Mouse (Mus musculus): Measurements from ENCODE around the gene 5730409E04Rik. TPM values are rescaled to one million over a fixed set of nuclear protein-coding genes. Genes with fewer than 3 reads are reported as not detected.

5730409E04Rik gene
- polyA plus RNA-seq, 1 experiment from 2014 or later, result 1.9 TPM

GRCm38 (mm10) chr4:126647996-126648910 lies 38.6 kb downstream of the 5730409E04Rik start:
- WGBS, result 51% methylated on average over 24 of the region's 24 CpGs
- no peak for ATAC-seq
- no peaks in the 10 kb centered on the region for H3K36me3 ChIP-seq (ENCODE audit: control insufficient read depth, insufficient read depth, low read length)
- H3K4me2 ChIP-seq (ENCODE audit: low read depth, low read length), result no peak overlapping the region
- no peak overlapping the region for H3K9ac ChIP-seq (ENCODE audit: low read depth, low read length)
- no peaks in the 10 kb centered on the region for H3K4me1 ChIP-seq (ENCODE audit: control insufficient read depth, insufficient read depth, low read length)
- no peaks in the 10 kb centered on the region for H3K27me3 ChIP-seq (replicated peaks; ENCODE audit: control insufficient read depth, insufficient read depth, low read length)
- no peak overlapping the region for H3K4me3 ChIP-seq (ENCODE audit: low read length)
- no peaks in the 10 kb centered on the region for H3K9me3 ChIP-seq (ENCODE audit: control insufficient read depth, low read length)
- no peak overlapping the region for H3K27ac ChIP-seq (ENCODE audit: low read length)

GRCm38 (mm10) chr4:126653148-126653547 lies 43.5 kb downstream of the 5730409E04Rik start:
- no peak for ATAC-seq
- WGBS, result 82% methylated on average over 5 of the region's 5 CpGs
- no peaks in the 10 kb centered on the region for H3K36me3 ChIP-seq (ENCODE audit: control insufficient read depth, insufficient read depth, low read length)

GRCm38 (mm10) chr4:126655356-126655755 lies 45.7 kb downstream of the 5730409E04Rik start:
- Histone ChIP-seq H3K36me3 (ENCODE audit: control insufficient read depth, insufficient read depth, low read length) (no peaks in the 10 kb centered on the region), H3K27me3 (replicated peaks; ENCODE audit: control insufficient read depth, insufficient read depth, low read length) (no peaks in the 10 kb centered on the region), H3K4me2 (ENCODE audit: low read depth, low read length) (no peak overlapping the region), H3K27ac (ENCODE audit: low read length) (no peak overlapping the region), H3K4me1 (ENCODE audit: control insufficient read depth, insufficient read depth, low read length) (no peaks in the 10 kb centered on the region), H3K9ac (ENCODE audit: low read depth, low read length) (no peak overlapping the region), H3K9me3 (ENCODE audit: control insufficient read depth, low read length) (no peaks in the 10 kb centered on the region), H3K4me3 (ENCODE audit: low read length) (no peak overlapping the region)
- no peak for ATAC-seq
- WGBS, result 7% methylated on average over 9 of the region's 9 CpGs

More at GRCm38 (mm10) chr4:126653148-126653547, 43.5 kb downstream of the 5730409E04Rik start:
- Histone ChIP-seq H3K4me1 (ENCODE audit: control insufficient read depth, insufficient read depth, low read length) (no peaks in the 10 kb centered on the region), H3K27ac (ENCODE audit: low read length) (no peak overlapping the region), H3K9me3 (ENCODE audit: control insufficient read depth, low read length) (no peaks in the 10 kb centered on the region), H3K27me3 (replicated peaks; ENCODE audit: control insufficient read depth, insufficient read depth, low read length) (no peaks in the 10 kb centered on the region), H3K4me2 (ENCODE audit: low read depth, low read length) (no peak overlapping the region), H3K9ac (ENCODE audit: low read depth, low read length) (no peak overlapping the region), H3K4me3 (ENCODE audit: low read length) (no peak overlapping the region)

GRCm38 (mm10) chr4:126661249-126661648 lies 51.6 kb downstream of the 5730409E04Rik start:
- no peaks in the 10 kb centered on the region for H3K4me1 ChIP-seq (ENCODE audit: control insufficient read depth, insufficient read depth, low read length)
- ATAC-seq, result no peak

More at GRCm38 (mm10) chr4:126661249-126661648, 51.6 kb downstream of the 5730409E04Rik start:
- Histone ChIP-seq H3K9ac (ENCODE audit: low read depth, low read length) (no peak overlapping the region), H3K27me3 (replicated peaks; ENCODE audit: control insufficient read depth, insufficient read depth, low read length) (no peaks in the 10 kb centered on the region), H3K36me3 (ENCODE audit: control insufficient read depth, insufficient read depth, low read length) (no peaks in the 10 kb centered on the region), H3K4me3 (ENCODE audit: low read length) (no peak overlapping the region), H3K27ac (ENCODE audit: low read length) (no peak overlapping the region), H3K4me2 (ENCODE audit: low read depth, low read length) (no peak overlapping the region), H3K9me3 (ENCODE audit: control insufficient read depth, low read length) (no peaks in the 10 kb centered on the region)
- WGBS, result 75% methylated on average over 7 of the region's 7 CpGs

Small RNA genes within 50 kb of the gene (microRNA-seq; reads per million reads assigned to microRNA genes)
- gene Mir7119, result 0.68 reads per million

Other genes with a start within 250 kb of the 5730409E04Rik start
- gene Ago3, start 180.3 kb upstream of the 5730409E04Rik start, polyA plus RNA-seq (2015; fragmentation: Nextera tagmentation; extraction: Ambion mirVana), result 9.7 and 10.6 TPM in 2 replicates
- gene Ago1, start 141.2 kb upstream of the 5730409E04Rik start, polyA plus RNA-seq (2015; fragmentation: Nextera tagmentation; extraction: Ambion mirVana), result 3.3 and 3.5 TPM in 2 replicates
- 0.65 and 0.86 TPM in 2 replicates for gene Ago4, start 76.3 kb upstream of the 5730409E04Rik start, polyA plus RNA-seq (2015; fragmentation: Nextera tagmentation; extraction: Ambion mirVana)
- gene Clspn, start 52.9 kb upstream of the 5730409E04Rik start, polyA plus RNA-seq (2015; fragmentation: Nextera tagmentation; extraction: Ambion mirVana), result 20.8 and 26.5 TPM in 2 replicates
- 477 and 515 TPM in 2 replicates for gene Psmb2, start 67.8 kb downstream of the 5730409E04Rik start, polyA plus RNA-seq (2015; fragmentation: Nextera tagmentation; extraction: Ambion mirVana)
- not detected in 2 replicates for gene Tfap2e, start 126.4 kb downstream of the 5730409E04Rik start, polyA plus RNA-seq (2015; fragmentation: Nextera tagmentation; extraction: Ambion mirVana)
- gene Ncdn, start 143.6 kb downstream of the 5730409E04Rik start, polyA plus RNA-seq (2015; fragmentation: Nextera tagmentation; extraction: Ambion mirVana), result 25.6 and 27.4 TPM in 2 replicates
- 36.4 and 44.0 TPM in 2 replicates for gene AU040320, start 143.7 kb downstream of the 5730409E04Rik start, polyA plus RNA-seq (2015; fragmentation: Nextera tagmentation; extraction: Ambion mirVana)